Mouse (Mus musculus): ENCODE results near the gene Fezf2. TPM values are rescaled to one million over a fixed set of nuclear protein-coding genes. Genes with fewer than 3 reads are reported as not detected.

Fezf2 gene
- polyA plus RNA-seq, 1 experiment: not detected

DNA sequence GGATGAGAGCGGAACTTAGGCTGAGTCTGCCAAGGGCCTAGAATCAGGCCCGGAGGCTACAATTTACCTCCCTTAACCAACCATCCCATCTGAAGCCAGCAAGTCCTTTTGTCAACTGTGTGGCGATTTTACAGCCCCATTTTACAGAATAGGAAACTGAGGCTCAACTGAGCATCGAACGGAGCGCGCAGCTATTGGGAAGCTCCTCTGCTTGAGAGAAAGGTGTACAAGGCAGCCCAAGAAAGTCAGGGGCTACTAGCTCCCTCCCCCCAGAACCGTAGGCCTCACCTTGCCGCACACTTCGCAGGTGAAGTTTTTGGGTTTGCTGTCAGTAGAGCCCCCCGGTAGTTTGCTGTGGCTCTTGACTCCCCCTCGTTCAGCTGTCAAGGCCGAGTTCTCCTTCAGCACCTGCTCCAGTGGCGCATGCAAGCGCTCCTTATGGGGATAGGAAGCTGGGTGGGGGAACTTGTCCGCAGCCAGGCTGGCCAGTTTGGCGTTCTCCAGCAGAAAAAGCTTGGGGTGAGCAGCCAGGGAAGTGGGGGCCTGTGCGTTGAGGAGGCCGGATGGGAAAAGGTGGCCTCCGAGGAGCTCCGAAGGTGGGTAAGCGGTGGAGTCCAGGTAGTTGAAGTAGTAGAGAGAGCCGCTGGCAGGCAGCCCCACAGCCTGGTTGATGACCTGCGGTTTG lies 3.8 kb downstream of the Fezf2 start:
- DNase-seq (ENCODE audit: low read depth, low spot score): no peak
- 6% methylated on average over 24 of the region's 24 CpGs for WGBS

DNA sequence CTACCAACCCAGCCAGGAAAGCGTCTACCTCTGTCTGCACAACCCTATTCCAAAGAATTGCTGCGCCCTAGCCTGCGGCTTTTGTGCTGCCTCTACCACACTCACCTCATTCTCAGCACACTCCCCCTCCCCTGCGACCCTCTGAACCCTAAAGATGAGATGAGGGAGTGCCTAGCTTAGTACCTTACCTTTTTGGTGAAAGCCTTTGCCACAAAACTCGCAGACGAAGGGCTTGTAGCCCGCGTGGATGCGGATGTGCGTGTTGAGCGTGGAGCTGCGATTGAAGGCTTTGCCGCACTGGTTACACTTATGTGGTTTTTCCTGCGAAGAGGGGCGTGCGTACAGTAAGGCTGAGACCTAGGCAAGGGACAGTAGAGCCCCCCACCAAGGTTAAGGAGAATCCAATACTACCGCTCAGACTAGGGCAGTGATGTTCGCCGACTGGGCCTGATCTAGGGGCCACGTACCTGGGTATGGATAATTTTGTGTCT lies 4.5 kb downstream of the Fezf2 start:
- DNase-seq (ENCODE audit: low read depth, low spot score): no peak
- WGBS: 4% methylated on average over 20 of the region's 20 CpGs

DNA sequence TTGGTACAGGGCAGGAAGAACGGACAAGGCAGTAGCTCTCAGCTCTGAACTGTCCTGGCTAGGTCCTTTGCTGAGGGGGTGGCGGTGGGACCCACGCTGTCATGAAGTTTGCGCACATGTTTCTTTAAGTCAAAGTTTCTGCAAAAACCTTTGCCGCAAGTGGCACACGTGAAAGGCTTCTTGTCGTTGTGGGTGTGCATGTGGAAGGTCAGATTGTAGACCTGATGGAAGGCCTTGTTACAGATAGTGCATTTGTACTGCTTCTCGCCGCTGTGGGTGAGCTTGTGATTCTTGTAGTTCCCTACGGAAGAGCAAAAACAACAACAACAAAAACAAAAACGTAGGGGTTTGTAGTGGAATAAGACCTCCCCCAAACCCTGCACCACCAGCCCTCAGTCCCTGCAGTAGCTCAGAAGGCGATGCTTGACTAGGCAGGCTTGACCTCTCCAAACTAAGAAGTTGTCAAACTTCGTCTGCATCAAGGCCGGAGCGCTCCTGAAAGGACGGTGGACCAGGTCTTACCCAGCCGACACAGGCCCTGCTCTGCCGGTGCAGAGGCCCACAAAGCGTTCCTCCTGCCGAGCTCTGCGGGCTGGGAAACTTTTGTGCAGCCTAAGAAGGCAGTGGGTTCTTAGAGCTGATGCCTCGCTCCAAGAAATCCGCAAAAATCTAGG lies 5.4 kb downstream of the Fezf2 start:
- no peak for DNase-seq (ENCODE audit: low read depth, low spot score)
- 8% methylated on average over 23 of the region's 23 CpGs for WGBS

GRCm38 (mm10) chr14:12341789-12342457 lies 6.1 kb downstream of the Fezf2 start:
- DNase-seq (ENCODE audit: low read depth, low spot score): no peak
- 8% methylated on average over 24 of the region's 24 CpGs for WGBS

- 3% methylated on average over 42 of the region's 42 CpGs for WGBS
Measured at GRCm38 (mm10) chr14:12341075-12341788, 6.8 kb downstream of the Fezf2 start.

GRCm38 (mm10) chr14:12340238-12341074 lies 7.5 kb downstream of the Fezf2 start:
- no peak for DNase-seq (ENCODE audit: low read depth, low spot score)
- WGBS: 3% methylated on average over 19 of the region's 19 CpGs

More at GRCm38 (mm10) chr14:12341075-12341788, 6.8 kb downstream of the Fezf2 start:
- DNase-seq (ENCODE audit: low read depth, low spot score): no peak

GRCm38 (mm10) chr14:12338811-12339565 lies 9.0 kb downstream of the Fezf2 start:
- 4% methylated on average over 10 of the region's 10 CpGs for WGBS
- no peak for DNase-seq (ENCODE audit: low read depth, low spot score)

DNA sequence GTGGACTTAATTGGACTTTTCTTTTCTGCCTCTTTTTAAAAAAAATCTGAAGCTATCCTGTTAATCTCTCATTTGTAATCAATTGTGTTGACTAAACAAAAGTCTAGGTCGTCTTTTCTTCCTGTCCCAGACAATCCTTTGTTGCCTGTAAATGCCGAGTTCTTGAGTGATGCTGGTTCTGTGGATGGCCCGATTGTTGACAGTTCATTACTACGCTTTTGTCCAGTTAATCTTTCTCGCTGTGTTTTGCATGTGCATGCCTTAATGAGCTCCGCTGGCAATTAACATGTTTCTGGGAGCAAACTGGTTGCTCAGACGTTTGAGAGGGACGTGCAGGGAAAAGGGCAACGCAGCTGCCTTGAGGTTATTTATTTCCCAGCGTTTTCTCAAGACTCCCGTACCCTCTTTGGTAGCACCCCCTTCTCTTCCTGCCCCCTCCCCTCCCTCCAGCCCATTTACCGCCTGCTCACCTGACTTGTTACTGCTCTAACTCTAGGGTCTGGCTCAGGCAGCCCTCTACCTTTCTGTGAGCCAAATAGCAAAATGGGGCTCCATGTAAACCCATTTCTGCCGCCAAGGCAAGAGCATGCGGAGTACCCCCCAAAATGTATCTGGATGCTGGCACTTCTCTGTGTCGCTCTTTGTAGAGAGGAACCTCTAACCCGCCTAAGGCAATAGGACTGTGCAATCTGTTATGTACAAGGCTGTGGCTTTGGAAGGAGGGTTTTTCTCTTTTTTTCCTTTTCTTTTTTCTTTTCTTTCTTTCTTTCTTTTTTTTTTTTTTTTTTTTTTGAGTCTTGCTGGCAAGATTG lies 9.8 kb downstream of the Fezf2 start:
- 7% methylated on average over 16 of the region's 16 CpGs for WGBS
- no peak for DNase-seq (ENCODE audit: low read depth, low spot score)

DNA sequence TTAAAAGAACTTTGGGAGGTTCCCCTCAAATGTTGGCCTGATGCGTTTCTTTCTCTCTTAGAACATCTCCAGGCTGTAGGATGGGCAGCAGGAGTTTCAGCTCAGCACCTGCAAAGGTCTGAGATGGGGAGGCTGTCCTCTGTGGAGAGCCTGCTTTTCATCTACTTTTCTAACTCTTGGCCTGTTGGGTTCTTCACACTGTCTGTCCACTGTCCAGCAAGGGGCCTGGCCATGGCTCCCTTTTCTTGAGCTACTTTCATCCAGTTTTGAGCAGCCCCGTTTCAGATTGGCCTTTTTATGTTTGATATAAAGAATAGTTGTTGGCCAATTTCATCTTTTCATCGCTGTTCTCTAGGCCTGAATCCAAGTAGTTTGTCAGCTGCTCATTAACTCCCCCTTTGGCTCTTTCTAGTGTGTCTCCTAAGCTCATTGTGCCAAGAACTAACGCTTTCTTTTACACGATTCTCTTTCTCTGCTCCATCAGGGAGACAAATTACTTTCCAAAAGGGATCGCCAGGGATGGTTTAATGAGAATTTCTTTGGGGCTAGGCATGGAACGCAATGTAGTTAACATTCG lies 10.5 kb downstream of the Fezf2 start:
- 18% methylated on average over 8 of the region's 8 CpGs for WGBS
- DNase-seq (ENCODE audit: low read depth, low spot score): no peak

DNA sequence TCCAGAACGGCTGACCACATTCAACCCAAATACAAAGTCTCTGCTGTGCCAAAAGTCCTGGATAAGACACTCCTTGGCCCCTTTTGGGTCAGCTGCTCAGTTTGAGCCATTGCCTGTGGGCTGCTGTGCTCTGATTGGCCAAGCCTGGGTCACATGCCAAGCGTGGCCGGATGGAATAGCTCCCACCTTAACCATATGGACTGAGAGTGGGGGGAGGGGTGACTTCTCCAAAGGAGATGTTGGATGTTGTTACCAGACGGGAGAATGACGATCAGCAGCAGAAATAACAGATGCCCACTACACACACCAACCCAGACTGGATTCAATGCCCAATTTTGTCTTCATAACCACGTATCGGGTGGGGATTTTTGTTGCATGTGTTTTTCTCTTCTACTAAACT lies 13.1 kb downstream of the Fezf2 start:
- WGBS: 38% methylated on average over 7 of the region's 7 CpGs

DNA sequence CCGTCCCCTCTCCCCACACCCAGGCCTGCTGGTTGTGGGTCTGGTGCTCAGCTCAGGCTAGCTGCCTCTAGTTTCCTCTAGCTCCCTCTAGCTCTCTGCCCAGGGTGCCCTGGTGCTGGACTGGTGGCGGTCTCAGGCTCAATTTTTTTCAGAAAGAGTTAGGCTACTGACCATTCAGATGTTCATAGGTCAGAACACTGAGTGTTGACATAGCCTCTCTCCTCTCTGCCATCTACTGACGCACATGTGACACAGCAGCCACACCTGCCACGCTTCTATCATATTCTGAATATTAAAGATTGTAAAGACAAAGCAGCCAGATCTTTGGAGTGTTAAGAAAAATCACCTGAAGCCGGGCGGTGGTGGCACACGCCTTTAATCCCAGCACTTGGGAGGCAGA lies 14.4 kb downstream of the Fezf2 start:
- no peak for DNase-seq (ENCODE audit: low read depth, low spot score)
- 61% methylated on average over 7 of the region's 7 CpGs for WGBS

More for the DNA sequence above, 13.1 kb downstream of the Fezf2 start:
- DNase-seq (ENCODE audit: low read depth, low spot score): no peak

- 38% methylated on average over 2 of the region's 2 CpGs for WGBS
- DNase-seq (ENCODE audit: low read depth, low spot score): no peak
Measured at GRCm38 (mm10) chr14:12303106-12303505, 44.9 kb downstream of the Fezf2 start.

- DNase-seq (ENCODE audit: low read depth, low spot score): no peak
- whole genome bisulfite sequencing: 80% methylated on average over 3 of the region's 3 CpGs
Measured at GRCm38 (mm10) chr14:12300677-12301076, 47.3 kb downstream of the Fezf2 start.

GRCm38 (mm10) chr14:12300275-12300674 lies 47.7 kb downstream of the Fezf2 start:
- WGBS: 87% methylated on average over 4 of the region's 4 CpGs
- no peak for DNase-seq (ENCODE audit: low read depth, low spot score)

DNA sequence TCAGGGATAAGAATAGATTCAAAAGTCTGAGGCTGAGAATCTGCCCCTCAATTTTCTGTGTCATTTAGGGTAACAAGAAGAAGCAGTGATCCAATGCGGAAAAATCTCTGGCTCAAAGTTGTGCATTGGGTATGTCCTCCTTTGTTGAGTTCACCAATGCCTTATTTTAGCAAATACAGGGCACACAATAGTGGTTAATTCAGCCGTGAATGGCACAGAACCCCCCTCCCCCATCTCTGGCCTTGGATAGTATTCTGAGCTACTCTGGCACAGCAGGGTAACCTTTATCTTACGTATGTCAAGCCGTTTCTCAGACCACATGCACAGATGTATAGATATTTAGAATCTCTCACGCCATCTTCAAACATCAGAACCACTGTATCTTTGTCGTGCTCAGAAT lies 48.3 kb downstream of the Fezf2 start:
- WGBS: 88% methylated on average over 6 of the region's 6 CpGs
- no peak for DNase-seq (ENCODE audit: low read depth, low spot score)

GRCm38 (mm10) chr14:12299171-12299570 lies 48.8 kb downstream of the Fezf2 start:
- DNase-seq (ENCODE audit: low read depth, low spot score): no peak

DNA sequence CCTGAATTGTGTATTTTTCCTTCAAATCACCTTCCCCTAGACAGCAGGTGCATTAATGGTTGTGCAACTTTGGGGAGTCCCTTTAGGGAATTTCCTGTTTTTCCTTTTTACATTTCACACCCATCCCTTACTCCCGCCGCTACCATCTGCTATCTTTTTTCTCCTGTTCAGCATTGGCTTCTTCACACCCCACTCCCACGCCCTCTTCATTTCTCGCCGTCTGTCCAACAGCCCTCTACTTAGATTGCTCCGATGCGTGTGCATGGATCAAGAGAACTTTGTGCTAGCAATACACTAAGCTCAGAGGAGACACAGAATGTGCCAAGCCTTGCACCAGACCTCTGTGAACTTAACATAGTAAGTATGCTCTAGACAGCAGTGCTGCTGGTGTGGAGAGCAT lies 51.6 kb downstream of the Fezf2 start:
- DNase-seq (ENCODE audit: low read depth, low spot score): no peak
- WGBS: 58% methylated on average over 7 of the region's 7 CpGs

Data from large intestine, adult 2 months (tissue).